Mouse (Mus musculus): Measurements from ENCODE around the gene Ctsa.

GRCm38 (mm10) chr2:164783926-164784581 lies 48.6 kb upstream of the Ctsa start:
- peak; percentile 23; the same call in 1 of the 2 replicates for TF ChIP-seq CTCF (IDR thresholded peaks at IDR 0.05; ENCODE audit: low read depth, low read length)
- no peak for TF ChIP-seq POLR2A (IDR thresholded peaks at IDR 0.05; ENCODE audit: extremely low read depth, insufficient read depth, low read length)

Measured in liver, adult 2 months (tissue).